Comparison of ENCODE assay signal across 6 mouse cellular contexts in genomic region chr9:119274814-119275213, GRCm38 (mm10). TPM values are rescaled to one million over a fixed set of nuclear protein-coding genes. Genes with fewer than 3 reads are reported as not detected.
DNase-seq lines count a peak whose midpoint lies in the region; ATAC-seq and TF ChIP-seq lines count a peak whose summit lies in the region.
"Not testable (repeated sequence)": the region's sequence is repeated elsewhere in the genome, so short reads cannot be mapped to it uniquely, and the experiment has no call there.

No protein-coding gene starts in this region.

- intact Hi-C loops in gastrocnemius, adult 2 months (cut with DNase I), result loop anchor here (10.0 kb wide), 1 partner anchor 120 kb away; the partner anchor contains the start of genes Acaa1b and Gm47289

- H3K27me3 ChIP-seq in E14TG2a.4 (ENCODE audit: insufficient read depth, low read length); hindbrain, postnatal 0 days (ENCODE audit: insufficient read depth, low read length); kidney, postnatal 0 days (ENCODE audit: insufficient read depth, low read length); liver, postnatal 0 days (ENCODE audit: insufficient read depth, low read length); midbrain, postnatal 0 days (ENCODE audit: insufficient read depth, low read length): not testable (repeated sequence)

- TF ChIP-seq CTCF in E14TG2a.4 (conservative IDR thresholded peaks at IDR 0.05; ENCODE audit: low read length), result 0 out of 2 replicates have a peak, but pooled peaks have one; percentile 2
- peak; percentile 43 for TF ChIP-seq CTCF in gastrocnemius, adult 2 months (IDR thresholded peaks at IDR 0.05)
- TF ChIP-seq CTCF in hindbrain, postnatal 0 days (IDR thresholded peaks at IDR 0.05; ENCODE audit: low read depth), result peak; percentile 23; the same call in 1 of the 2 replicates
- peak; percentile 47 for TF ChIP-seq CTCF in kidney, postnatal 0 days (IDR thresholded peaks at IDR 0.05; ENCODE audit: low read depth)
- TF ChIP-seq CTCF in liver, postnatal 0 days (IDR thresholded peaks at IDR 0.05; ENCODE audit: low read depth), result peak; percentile 33
- peak; percentile 33 for TF ChIP-seq CTCF in midbrain, postnatal 0 days (IDR thresholded peaks at IDR 0.05)

- TF ChIP-seq EP300 in liver, postnatal 0 days (IDR thresholded peaks at IDR 0.05; ENCODE audit: low read depth), result not testable (repeated sequence)

- peaks cover 75% of the 10 kb centered on the region for H3K36me3 ChIP-seq in E14TG2a.4 (ENCODE audit: insufficient read depth, low read length)
- H3K36me3 ChIP-seq in hindbrain, postnatal 0 days (ENCODE audit: insufficient read depth, low read length); kidney, postnatal 0 days (ENCODE audit: insufficient read depth, low read length); liver, postnatal 0 days (replicated peaks; ENCODE audit: insufficient read depth, low read length); midbrain, postnatal 0 days (ENCODE audit: insufficient read depth, low read length): not testable (repeated sequence)

- not testable (repeated sequence) for H3K4me3 ChIP-seq in E14TG2a.4 (replicated peaks; ENCODE audit: low read length); gastrocnemius, adult 2 months; hindbrain, postnatal 0 days (ENCODE audit: low read length); kidney, postnatal 0 days (replicated peaks; ENCODE audit: low read depth, low read length); liver, postnatal 0 days (ENCODE audit: low read depth, low read length); midbrain, postnatal 0 days (ENCODE audit: low read depth, low read length)

- H3K27ac ChIP-seq in gastrocnemius, adult 2 months; hindbrain, postnatal 0 days; kidney, postnatal 0 days; liver, postnatal 0 days (ENCODE audit: low read depth); midbrain, postnatal 0 days (ENCODE audit: low read depth, low read length): not testable (repeated sequence)

- H3K4me2 ChIP-seq in hindbrain, postnatal 0 days (ENCODE audit: low read depth, low read length); kidney, postnatal 0 days (ENCODE audit: low read length); liver, postnatal 0 days (ENCODE audit: low read depth, low read length); midbrain, postnatal 0 days (ENCODE audit: low read depth, low read length, poor library complexity, severe bottlenecking): not testable (repeated sequence)

- H3K9ac ChIP-seq in hindbrain, postnatal 0 days (replicated peaks; ENCODE audit: low read length); kidney, postnatal 0 days (ENCODE audit: low read depth, low read length); liver, postnatal 0 days (replicated peaks); midbrain, postnatal 0 days (replicated peaks; ENCODE audit: low read length, poor library complexity, severe bottlenecking): not testable (repeated sequence)

- H3K9me3 ChIP-seq in E14TG2a.4 (ENCODE audit: low read length); hindbrain, postnatal 0 days (ENCODE audit: low read length); kidney, postnatal 0 days (replicated peaks; ENCODE audit: low read length); liver, postnatal 0 days (ENCODE audit: low read length); midbrain, postnatal 0 days (ENCODE audit: low read length): not testable (repeated sequence)

- not testable (repeated sequence) for ATAC-seq in hindbrain, postnatal 0 days; kidney, postnatal 0 days (replicated peaks; ENCODE audit: low FRiP score, low read depth); liver, postnatal 0 days; midbrain, postnatal 0 days (ENCODE audit: low FRiP score)

- H3K4me1 ChIP-seq in E14TG2a.4 (replicated peaks; ENCODE audit: low read depth, low read length), result peaks cover 49% of the 10 kb centered on the region
- H3K4me1 ChIP-seq in hindbrain, postnatal 0 days (ENCODE audit: insufficient read depth, low read length); kidney, postnatal 0 days (replicated peaks; ENCODE audit: insufficient read depth, low read length); liver, postnatal 0 days (ENCODE audit: insufficient read depth); midbrain, postnatal 0 days (ENCODE audit: insufficient read depth, low read length): not testable (repeated sequence)

- WGBS in hindbrain, postnatal 0 days, result 92% methylated on average over 5 of the region's 5 CpGs
- 93% methylated on average over 5 of the region's 5 CpGs for WGBS in kidney, postnatal 0 days
- WGBS in liver, postnatal 0 days (ENCODE audit: insufficient replicate concordance), result 86% methylated on average over 5 of the region's 5 CpGs
- 94% methylated on average over 5 of the region's 5 CpGs for WGBS in midbrain, postnatal 0 days

- not testable (repeated sequence) for DNase-seq in gastrocnemius, adult 2 months; hindbrain, postnatal 0 days (ENCODE audit: low spot score); kidney, postnatal 0 days (ENCODE audit: low spot score); liver, postnatal 0 days; midbrain, postnatal 0 days (ENCODE audit: low spot score)

RNA-seq across cellular contexts. Expression of gene Oxsr1, which starts 47.4 kb away (rescaled TPM):
- 10 to 100 TPM; 55.9 to 64.1 TPM for total RNA-seq in gastrocnemius, adult 2 months (2021)
- 39.6 and 41.0 TPM in 2 replicates for total RNA-seq in hindbrain, postnatal 0 days (2014; rRNA removed)
- polyA plus RNA-seq in hindbrain, postnatal 0 days (2015; fragmentation: Nextera tagmentation; extraction: Ambion mirVana), result 9.6 and 10.9 TPM in 2 replicates
- 10.8 and 11.0 TPM in 2 replicates for polyA plus RNA-seq in kidney, postnatal 0 days (2015; fragmentation: Nextera tagmentation; extraction: Ambion mirVana)
- 3.8 and 4.1 TPM in 2 replicates for polyA plus RNA-seq in liver, postnatal 0 days (2015; fragmentation: Nextera tagmentation; extraction: Ambion mirVana)
- 38.5 and 55.7 TPM in 2 replicates for total RNA-seq in midbrain, postnatal 0 days (2014; rRNA removed)
- 10.5 and 10.7 TPM in 2 replicates for polyA plus RNA-seq in midbrain, postnatal 0 days (2015; fragmentation: Nextera tagmentation; extraction: Ambion mirVana)
